Mouse (Mus musculus) erythroblast, embryonic 14.5 days (primary cell): ENCODE data around the gene Sigmar1.

ENCODE experiments used
- GATA1 ChIP-seq: IDR thresholded peaks from 2 replicates; pipeline ENCODE4 v1.6.1; 2012; ENCODE audit warnings: low read length, inconsistent platforms, mixed read lengths
- TAL1 ChIP-seq: IDR thresholded peaks from 3 replicates; pipeline ENCODE4 v1.6.1; 2012; ENCODE audit warnings: low read length, inconsistent platforms, mixed read lengths

GRCm38 (mm10) chr4:41715082-41715481 lies 40.9 kb downstream of the Sigmar1 start:
- TF ChIP-seq TAL1: no peak
- no peak for TF ChIP-seq GATA1
